Mouse (Mus musculus) embryonic fibroblast, embryonic 13.5 days (primary cell): ENCODE measurements around the gene Peli3.

Experiments used
- CTCF ChIP-seq: IDR thresholded peaks from 2 replicates; pipeline ENCODE4 v1.5.1; 2011; ENCODE audit warnings: mild to moderate bottlenecking, control low read depth, low read length, moderate library complexity, borderline replicate concordance; ENCODE audit not compliant: insufficient read depth
- POLR2A ChIP-seq: IDR thresholded peaks from 2 replicates; pipeline ENCODE4 v1.6.1; 2011; ENCODE audit warnings: low read depth, mild to moderate bottlenecking, control low read depth, low read length, moderate library complexity

- no peak for TF ChIP-seq POLR2A
- TF ChIP-seq CTCF = no peak
Measured at GRCm38 (mm10) chr19:4936896-4937295, 6.0 kb downstream of the Peli3 start.
